Mouse (Mus musculus) hindbrain, embryonic 16.5 days (tissue): ENCODE measurements around the gene Olfr97. TPM values are rescaled to one million over a fixed set of nuclear protein-coding genes. Genes with fewer than 3 reads are reported as not detected.

Experiments used
- polyA plus RNA-seq: library from polyadenylated mRNA; unstranded; fragments of >200 nt; fragmentation: Nextera tagmentation; extraction: Ambion mirVana; gene quantifications from 2 replicates; pipeline ENCODE4 v1.2.1, GENCODE M21; 2015

Gene Olfr97
- polyA plus RNA-seq, 1 experiment from 2014 or later: not detected

Other genes starting within 250 kb of the Olfr97 start
- gene H2-M5, start 247.8 kb downstream of the Olfr97 start, polyA plus RNA-seq: 2.4 and 2.6 TPM in 2 replicates
- gene Zfp57, start 236.2 kb downstream of the Olfr97 start, polyA plus RNA-seq: 206 and 224 TPM in 2 replicates
- gene Mog, start 213.9 kb downstream of the Olfr97 start, polyA plus RNA-seq: 1.6 and 1.9 TPM in 2 replicates
- 82.9 and 85.5 TPM in 2 replicates for gene Gabbr1, start 191.4 kb downstream of the Olfr97 start, polyA plus RNA-seq
- 0.09 TPM in 1 of 2 replicates, not detected in the other for gene Olfr90, start 148.8 kb downstream of the Olfr97 start, polyA plus RNA-seq
- gene Olfr91, start 139.1 kb downstream of the Olfr97 start, polyA plus RNA-seq: not detected in 2 replicates
- gene Olfr92, start 117.2 kb downstream of the Olfr97 start, polyA plus RNA-seq: not detected in 2 replicates
- not detected in 2 replicates for gene Olfr93, start 75.8 kb downstream of the Olfr97 start, polyA plus RNA-seq
- gene Ubd, start 43.4 kb downstream of the Olfr97 start, polyA plus RNA-seq: not detected in 2 replicates
- gene Olfr94, start 36.3 kb downstream of the Olfr97 start, polyA plus RNA-seq: 0.20 TPM in 1 of 2 replicates, not detected in the other
- gene Olfr95, start 24.2 kb downstream of the Olfr97 start, polyA plus RNA-seq: not detected in 2 replicates
- gene Olfr96, start 17.2 kb downstream of the Olfr97 start, polyA plus RNA-seq: not detected in 2 replicates
- not detected in 2 replicates for gene Olfr98, start 26.4 kb upstream of the Olfr97 start, polyA plus RNA-seq
- 1.5 and 1.6 TPM in 2 replicates for gene H2-M3, start 32.9 kb upstream of the Olfr97 start, polyA plus RNA-seq
- not detected in 2 replicates for gene Olfr99, start 46.1 kb upstream of the Olfr97 start, polyA plus RNA-seq
- gene Olfr101, start 67.0 kb upstream of the Olfr97 start, polyA plus RNA-seq: not detected in 2 replicates
- gene Olfr102, start 79.7 kb upstream of the Olfr97 start, polyA plus RNA-seq: not detected in 2 replicates
- not detected in 2 replicates for gene Olfr103, start 102.4 kb upstream of the Olfr97 start, polyA plus RNA-seq
- gene Olfr104-ps, start 122.3 kb upstream of the Olfr97 start, polyA plus RNA-seq: not detected in 2 replicates
- not detected in 2 replicates for gene Olfr105-ps, start 141.7 kb upstream of the Olfr97 start, polyA plus RNA-seq
- not detected in 2 replicates for gene Olfr106-ps, start 153.1 kb upstream of the Olfr97 start, polyA plus RNA-seq
- not detected in 2 replicates for gene Olfr107, start 161.9 kb upstream of the Olfr97 start, polyA plus RNA-seq
- gene Olfr108, start 208.2 kb upstream of the Olfr97 start, polyA plus RNA-seq: not detected in 2 replicates
- not detected in 2 replicates for gene Olfr109, start 221.6 kb upstream of the Olfr97 start, polyA plus RNA-seq
- gene H2-M2, start 246.2 kb upstream of the Olfr97 start, polyA plus RNA-seq: not detected in 2 replicates